Mouse (Mus musculus) natural killer cell, adult 2 months (primary cell): ENCODE results near the gene Dnmt1.

ENCODE experiments used
- DNase-seq, 2 experiments: peaks; one replicate each; pipeline ENCODE4 v3.0.0; 2022; ENCODE audit warnings: low spot score in 2 of 2

Dnmt1 gene

DNA sequence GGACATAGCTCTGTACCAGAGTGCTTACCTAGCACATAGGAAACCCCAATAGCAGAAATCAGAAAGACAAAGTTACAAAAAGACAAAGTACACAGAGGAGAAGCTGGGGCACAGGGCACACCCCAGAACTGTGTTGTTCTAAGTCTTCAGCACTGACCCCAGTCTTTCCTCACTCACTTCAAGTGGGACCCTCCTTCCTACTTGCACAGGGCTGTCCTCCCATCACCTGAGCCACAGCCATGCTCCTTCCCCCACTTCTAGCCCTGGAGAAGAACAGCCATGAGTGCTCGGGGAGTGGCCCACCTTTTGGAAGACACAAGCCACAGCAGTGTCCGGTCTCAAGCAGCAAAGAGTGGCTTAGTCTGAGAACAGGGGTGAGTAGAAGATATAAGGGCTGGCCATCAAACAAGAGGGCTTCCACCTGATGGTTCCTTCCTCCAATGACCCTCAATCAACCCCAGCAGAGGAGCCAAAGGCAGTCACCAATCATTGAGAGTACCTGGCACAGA is at the start of gene Dnmt1:
Dnmt1 (minus strand) TSS at position 459 of the 509 bp plus-strand sequence.
- no peak for DNase-seq

DNA sequence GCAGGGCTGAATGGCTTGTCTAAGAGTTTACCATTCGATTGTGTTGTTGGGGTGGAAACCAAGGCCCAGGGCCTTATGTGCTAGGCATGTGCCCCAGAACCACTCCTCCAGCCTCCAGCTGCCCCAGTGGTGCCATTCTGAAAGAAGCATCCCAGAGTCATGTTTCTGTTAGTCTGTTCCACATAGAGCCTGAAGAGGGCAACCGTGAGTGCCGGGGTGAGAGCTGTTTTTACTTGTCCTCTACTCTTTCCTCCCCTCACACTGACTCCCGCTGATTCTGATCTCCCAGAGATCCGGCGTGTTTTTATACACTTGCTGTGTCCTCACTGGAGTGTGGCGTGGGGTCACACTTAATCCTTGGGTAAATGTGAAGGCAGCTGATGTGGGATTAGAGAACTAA is 48.3 kb upstream of the Dnmt1 start:
- no peak for DNase-seq

- DNase-seq = no peak
Observed at GRCm38 (mm10) chr9:21007313-21007952, 47.7 kb upstream of the Dnmt1 start.

- peak; percentile 79 to 86 for DNase-seq
Observed at GRCm38 (mm10) chr9:21002627-21003551, 43.2 kb upstream of the Dnmt1 start, which contains the start of gene Mrpl4. Gene Mrpl4 (plus strand): TSS chr9:21002738.

GRCm38 (mm10) chr9:21002270-21002626 is 42.6 kb upstream of the Dnmt1 start:
- DNase-seq = no peak

GRCm38 (mm10) chr9:21001651-21002200 is 42.0 kb upstream of the Dnmt1 start:
- DNase-seq = no peak

DNA sequence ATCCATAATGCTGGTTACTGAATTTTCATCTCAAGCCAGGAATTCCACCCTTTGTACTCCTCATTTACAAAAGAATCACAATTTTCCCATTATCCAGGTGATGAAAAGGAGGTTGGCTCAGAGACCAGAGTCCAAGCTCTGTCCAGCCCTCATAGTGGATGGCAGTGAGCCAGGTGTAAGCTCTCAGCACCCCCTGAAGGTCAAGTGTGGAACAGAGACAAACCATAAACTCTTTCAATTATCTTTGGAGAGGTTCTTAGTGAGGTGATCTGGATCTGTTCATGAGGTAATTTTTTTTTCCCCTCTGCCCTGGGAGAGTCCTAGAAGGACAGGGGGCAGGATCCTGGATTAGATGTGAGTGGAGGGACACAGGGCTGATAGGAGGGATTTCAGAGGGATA is 41.1 kb upstream of the Dnmt1 start:
- DNase-seq = peak in 1 of 2 experiments; percentile 18

DNA sequence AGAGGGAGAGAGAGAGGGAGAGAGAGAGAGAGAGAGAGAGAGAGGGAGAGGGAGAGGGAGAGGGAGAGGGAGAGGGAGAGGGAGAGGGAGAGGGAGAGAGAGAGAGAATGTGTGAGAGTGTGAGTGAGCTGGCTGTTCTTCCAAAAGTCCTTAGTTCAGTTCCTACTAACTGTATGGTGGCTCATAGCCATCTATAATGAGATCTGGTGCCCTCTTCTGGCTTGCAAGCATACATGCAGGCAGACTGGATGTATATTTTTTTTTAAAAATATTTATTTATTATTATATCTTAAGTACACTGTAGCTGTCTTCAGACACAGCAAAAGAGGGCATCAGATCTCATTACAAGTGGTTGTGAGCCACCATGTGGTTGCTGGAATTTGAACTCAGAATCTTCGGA is 38.6 kb upstream of the Dnmt1 start:
- DNase-seq = peak in 1 of 2 experiments; percentile 17

DNA sequence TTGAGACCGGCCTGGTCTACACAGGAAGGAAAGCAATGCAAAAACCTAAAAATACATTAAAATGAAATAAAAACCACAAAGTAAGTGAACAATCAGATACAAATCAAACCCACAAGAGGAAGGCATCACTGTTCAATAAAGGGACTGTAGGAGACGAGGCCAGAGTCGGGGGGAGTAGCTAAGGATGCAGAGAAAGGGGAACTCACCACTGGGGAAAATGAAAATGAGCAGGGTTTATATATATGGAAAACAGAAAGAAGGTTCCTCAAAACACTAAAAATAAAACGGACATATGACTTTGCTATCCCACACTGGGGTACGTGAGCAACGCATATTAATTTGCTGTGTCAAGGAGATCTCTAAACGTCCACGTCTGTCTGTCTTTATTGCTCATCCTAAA is 37.4 kb upstream of the Dnmt1 start:
- DNase-seq = no peak

DNA sequence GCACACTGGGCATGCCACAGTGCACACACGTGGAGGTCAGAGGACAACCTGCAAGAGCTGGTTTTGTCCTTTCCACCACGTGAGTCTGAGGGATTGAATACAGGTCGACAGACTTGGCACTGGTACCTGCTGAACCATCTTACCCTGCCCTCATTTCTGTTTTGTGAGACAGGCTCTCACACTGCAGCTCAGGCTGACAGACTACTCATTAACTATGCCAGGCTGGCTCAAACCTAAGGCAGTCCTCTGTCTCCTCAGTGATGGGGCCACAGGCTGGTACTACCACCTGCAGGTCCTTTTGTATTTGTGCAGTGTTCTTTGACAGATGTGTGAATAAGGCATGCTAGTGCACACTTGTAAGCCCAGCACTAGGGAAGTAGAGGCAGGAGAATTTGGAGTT is 35.4 kb upstream of the Dnmt1 start:
- no peak for DNase-seq

GRCm38 (mm10) chr9:20993165-20993898 is 33.6 kb upstream of the Dnmt1 start:
- no peak for DNase-seq

DNA sequence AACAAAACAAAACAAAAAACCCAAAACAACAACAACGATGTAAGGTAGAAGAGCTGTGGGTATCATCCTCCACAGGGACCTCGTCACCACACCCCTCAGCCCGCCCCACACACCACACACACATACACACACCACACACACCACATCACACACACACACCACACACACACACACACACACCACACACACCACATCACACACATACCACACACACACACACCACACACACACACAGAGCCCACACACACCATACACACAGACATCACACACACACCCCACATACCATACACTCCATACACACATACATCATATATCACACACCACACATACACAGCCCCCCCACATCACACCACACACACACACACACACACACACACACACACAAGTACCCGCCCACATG is 31.9 kb upstream of the Dnmt1 start:
- DNase-seq = no peak

- DNase-seq = no peak
Observed at GRCm38 (mm10) chr9:20990861-20991260, 31.2 kb upstream of the Dnmt1 start.

GRCm38 (mm10) chr9:20987953-20988352 is 28.3 kb upstream of the Dnmt1 start:
- no peak for DNase-seq

DNA sequence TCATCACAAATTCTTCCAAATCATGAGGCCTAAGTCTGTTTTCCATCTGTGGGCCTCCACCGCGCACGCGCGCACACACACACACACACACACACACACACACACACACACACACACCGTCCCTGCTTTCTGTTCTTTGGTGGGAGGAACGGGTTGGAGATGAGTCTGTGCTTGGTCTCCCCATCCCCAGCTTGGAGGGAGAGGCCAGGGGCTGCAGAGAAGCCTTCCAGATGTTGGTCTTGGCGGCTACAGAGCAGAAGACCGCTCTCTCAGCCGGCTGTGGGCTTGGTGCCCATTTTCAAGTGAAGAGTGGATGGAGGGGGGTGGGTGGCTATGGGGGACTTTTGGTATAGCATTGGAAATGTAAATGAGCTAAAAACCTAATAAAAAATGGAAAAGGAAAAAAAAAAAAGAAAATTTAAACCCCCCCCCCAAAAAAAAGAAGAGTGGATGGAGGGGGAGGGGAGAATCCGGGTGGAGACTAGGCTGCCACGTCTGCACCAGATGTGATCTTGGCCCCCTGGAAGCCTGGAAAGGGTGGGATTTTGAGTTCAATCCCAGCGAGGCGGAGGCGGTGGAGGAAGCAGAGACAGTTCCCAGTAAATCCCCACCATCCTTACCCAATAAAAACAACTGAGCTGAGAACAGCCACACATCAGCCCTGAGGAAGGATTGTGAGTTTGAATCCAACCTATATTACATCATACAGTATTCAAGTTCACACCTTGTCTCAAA is 27.4 kb upstream of the Dnmt1 start:
- DNase-seq = no peak

GRCm38 (mm10) chr9:20983169-20983568 is 23.5 kb upstream of the Dnmt1 start:
- DNase-seq = no peak

- no peak for DNase-seq
Observed at GRCm38 (mm10) chr9:20982171-20982570, 22.5 kb upstream of the Dnmt1 start.

DNA sequence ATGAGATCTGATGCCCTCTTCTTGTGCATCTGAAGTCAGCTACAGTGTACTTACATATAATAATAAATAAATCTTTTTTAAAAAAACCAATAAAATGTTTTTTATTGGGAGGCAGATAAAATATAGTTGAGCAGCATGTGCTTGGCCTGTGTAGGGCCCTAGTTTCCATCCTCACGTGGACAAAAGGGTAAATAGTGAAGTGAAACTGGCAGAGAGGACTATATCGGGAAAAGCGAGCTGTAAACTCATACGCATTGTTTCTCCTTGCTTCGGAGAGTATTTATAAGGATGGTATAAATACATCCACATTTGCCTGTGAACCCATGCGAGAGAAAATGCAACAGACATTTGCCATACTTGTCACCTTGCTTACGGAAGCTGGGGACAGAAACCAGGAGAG is 20.1 kb upstream of the Dnmt1 start:
- DNase-seq = no peak

DNA sequence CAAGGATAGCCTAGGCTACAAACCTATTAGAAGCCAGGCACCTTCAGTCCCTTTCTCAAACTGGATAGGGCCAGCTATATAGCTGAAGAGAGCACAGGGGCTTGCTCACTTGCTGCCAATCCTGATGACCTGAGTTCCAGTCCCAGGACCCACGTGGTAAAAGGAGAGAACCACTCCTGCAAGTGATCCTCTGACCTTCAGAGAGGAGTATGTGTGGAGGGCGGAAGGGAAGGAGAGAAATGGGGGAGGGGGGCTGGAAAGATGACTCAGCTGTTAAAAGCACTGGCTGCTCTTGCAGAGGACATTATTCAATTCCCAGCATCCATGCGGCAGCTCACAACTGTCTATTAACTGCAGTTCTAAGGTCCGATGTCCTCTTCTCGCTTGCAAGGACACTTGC is 19.5 kb upstream of the Dnmt1 start:
- DNase-seq = no peak

DNA sequence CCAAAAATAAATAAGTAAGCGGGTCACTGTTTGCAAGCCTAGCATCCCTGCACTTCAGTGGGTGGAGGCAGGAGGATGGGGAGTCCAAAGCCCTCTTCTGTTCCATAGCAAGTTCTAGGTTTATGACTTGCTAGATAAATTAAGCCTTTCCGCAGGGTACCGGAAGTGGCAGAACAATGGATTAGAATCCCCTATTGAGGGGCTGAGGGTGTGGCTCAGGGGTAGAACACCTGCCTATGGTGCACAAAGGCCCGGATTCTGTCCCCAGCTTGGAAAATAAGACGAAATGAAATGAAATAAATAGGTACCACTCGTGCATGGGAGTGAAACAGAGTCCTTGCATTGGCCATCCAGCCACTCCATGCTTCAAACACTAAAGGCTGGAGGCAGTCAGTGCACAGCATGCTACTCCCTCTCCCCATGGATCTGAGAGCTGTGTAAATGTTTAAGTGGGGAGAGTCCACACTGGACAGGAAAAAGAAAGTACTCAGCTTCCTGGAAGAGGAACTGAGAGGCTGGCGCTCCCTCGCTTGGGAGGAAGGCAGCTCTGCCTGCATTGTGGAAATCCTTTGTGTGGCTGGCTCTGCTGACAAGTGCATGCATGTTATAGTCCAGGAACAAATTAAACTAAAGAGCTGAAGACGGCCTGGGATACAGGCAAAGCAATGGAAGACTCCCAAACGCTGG is 18.9 kb upstream of the Dnmt1 start:
- DNase-seq = no peak
